Mouse (Mus musculus) C3H10T1/2 (cell line): ENCODE results near the gene Psma2. TPM values are rescaled to one million over a fixed set of nuclear protein-coding genes. Genes with fewer than 3 reads are reported as not detected.

Experiments
- polyA plus RNA-seq, 2 experiments: library from polyadenylated mRNA; unstranded; fragments of >200 nt; fragmentation: generic; extraction: Trizol; gene quantifications; one replicate each; pipeline ENCODE4 v1.2.1; 2012; ENCODE audit warnings: missing spikeins in 2 of 2

Psma2 gene
- polyA plus RNA-seq, result 10 to 100 TPM; 57.7 to 68.8 TPM

DNA sequence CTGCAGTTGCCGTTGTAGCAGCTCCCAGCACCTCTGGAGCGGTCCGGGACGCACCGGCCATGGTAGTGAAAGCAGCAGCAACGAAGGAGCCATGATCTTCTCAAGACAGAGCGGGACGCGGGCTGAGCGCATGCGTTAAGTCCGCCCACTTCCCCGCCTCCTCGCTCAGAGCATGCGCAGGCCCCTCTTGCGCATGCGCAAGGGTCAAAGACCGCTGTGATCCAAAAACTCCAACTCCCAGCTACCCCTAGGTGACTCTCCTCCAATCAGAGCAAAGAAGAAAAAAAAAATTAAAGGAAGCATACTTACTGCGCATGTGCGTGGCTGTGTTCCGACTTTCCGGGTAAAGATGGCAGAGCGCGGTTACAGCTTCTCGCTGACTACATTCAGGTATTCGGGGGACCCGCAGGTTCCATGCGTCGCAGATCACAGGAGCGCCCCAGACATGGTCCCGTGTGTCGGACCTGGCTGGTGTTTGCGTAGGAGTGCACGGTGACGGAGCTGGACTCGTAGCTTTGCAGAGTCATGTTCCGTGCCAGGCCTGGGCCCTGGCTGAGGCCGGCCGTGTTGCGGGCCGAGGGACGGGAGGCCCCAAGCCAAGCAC is at the start of gene Psma2, which contains the start of gene Mrpl32:
TSS of gene Psma2 (plus strand) at position 315 of the 604 bp plus-strand sequence.
TSS of gene Mrpl32 (minus strand) at position 240 of the 604 bp plus-strand sequence.

DNA sequence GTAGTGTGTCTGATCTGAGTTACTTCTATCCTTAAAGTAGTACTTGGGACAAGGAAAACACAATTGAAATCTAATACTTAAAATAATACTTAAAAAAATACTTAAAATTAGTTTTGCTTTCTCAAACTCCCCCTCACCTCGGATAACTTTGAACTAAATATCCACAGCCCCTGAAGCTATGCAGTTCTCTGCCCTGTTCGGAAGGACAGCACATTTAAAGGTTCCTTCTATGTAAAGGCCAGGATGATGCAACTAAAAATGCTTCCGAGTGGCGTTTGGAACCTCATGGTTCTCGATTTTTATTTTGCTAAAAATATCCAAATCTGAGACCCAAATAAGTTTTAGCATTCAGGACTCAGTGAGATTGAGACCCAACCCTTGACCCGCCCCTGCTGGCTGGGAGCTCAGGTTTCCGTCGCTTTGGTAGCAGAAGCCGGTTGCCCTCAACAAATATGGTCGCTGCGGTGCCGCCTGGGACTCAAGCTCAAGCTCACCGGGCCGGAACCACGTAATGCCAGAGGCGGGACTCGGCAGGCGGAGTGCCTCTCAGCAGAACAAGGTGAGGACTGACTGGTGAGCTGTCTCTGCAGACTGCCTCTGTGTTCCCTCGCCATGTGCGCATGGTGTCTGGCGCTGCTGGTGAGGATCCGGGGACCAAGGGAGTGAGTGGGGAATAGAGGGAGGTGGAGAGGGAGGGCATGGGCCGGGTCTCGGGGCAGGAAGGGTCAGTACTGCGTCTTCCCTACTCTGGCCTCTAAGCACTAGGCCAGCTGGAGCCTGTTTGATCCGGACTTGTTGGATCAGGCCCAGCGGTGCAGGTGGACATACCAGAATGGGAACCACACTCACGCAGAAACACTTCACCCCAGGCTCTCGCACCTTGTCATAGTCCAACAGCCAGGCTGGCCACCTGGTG is 16.9 kb downstream of the Psma2 start, which contains the start of gene AW209491:
TSS of gene AW209491 (plus strand) at position 429 of the 916 bp plus-strand sequence.

Other genes with a start within 250 kb of the Psma2 start
- gene Hecw1, start 90.0 kb upstream of the Psma2 start, polyA plus RNA-seq, result under 1 TPM in 1 of 2 experiments, not detected in 1; 0.02 TPM
- 10 to 100 TPM; 15.2 to 24.1 TPM for gene Mrpl32, start 75 bp upstream of the Psma2 start, polyA plus RNA-seq
- 1 to 10 TPM; 1.1 to 7.4 TPM for gene AW209491, start 16.9 kb downstream of the Psma2 start, polyA plus RNA-seq